Mouse (Mus musculus) embryo, embryonic 11.5 days (tissue): Measurements from ENCODE around the gene Son.
A peak's percentile ranks its signal among the peaks of the same experiment; 100 is the strongest.

Experiments
- DNase-seq: peaks from one replicate; pipeline ENCODE4 v3.0.0-alpha.2; 2012; ENCODE audit warnings: low read depth, low spot score

Son gene

GRCm38 (mm10) chr16:91688023-91688618 is 40.8 kb downstream of the Son start:
- DNase-seq = no peak

DNA sequence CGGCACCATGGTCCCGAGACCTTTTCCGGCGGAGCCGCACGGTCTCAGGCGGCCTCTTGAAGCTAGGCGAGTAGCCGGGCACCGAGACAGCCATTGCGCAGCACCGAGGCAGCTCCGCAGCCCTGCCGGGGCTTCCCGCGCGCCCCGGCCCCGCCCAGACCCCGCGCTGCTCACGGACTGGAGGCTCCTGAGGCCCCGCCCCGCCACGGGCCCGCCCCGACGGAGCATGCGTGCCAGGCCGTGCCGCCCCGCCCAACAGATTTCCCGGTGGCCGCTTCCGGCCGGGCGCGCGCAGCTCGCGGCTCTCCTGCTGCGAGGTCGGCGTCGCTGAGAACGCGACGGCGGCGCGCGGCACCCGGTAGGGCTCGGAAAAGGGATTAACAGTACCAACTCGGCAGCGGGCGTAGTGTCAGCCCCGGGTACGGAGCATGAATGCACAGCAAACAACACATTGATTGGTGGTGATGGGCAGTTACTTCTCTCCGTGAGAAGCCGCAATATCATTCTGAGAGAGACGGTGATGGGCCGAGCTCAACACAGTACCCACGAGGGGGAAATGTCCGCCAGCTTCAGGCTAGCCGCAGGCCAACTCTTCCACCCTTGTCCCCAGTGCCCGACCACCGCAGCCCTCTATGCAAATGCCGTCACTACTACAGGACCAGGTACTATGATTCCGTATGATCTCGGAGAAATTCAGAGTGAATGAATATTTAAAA is 41.5 kb downstream of the Son start, which contains the start of gene Donson:
Gene Donson, minus strand, starts transcription at position 152 of the 716 bp plus-strand sequence.
- DNase-seq = peak; percentile 85

DNA sequence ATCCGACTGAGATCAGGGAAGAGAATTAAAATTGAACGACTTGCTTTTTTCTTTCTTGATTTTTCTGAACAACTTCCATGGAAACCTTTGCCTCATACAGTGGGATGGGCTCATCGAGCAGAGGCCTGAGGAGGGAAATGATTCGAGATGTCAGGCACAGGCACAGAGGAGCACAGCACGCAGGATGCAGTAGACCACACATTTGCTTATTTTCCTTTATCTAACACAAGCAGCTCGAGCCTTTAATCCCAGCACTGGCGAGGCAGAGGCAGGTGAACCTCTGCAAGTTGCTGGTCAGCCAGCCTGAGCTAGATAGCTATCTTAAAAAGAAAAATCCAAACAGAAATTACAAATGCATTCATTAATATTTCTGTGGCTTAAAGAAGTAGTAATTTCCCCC is 42.5 kb downstream of the Son start:
- no peak for DNase-seq

GRCm38 (mm10) chr16:91694455-91695084 is 47.3 kb downstream of the Son start:
- DNase-seq = peak; percentile 63

DNA sequence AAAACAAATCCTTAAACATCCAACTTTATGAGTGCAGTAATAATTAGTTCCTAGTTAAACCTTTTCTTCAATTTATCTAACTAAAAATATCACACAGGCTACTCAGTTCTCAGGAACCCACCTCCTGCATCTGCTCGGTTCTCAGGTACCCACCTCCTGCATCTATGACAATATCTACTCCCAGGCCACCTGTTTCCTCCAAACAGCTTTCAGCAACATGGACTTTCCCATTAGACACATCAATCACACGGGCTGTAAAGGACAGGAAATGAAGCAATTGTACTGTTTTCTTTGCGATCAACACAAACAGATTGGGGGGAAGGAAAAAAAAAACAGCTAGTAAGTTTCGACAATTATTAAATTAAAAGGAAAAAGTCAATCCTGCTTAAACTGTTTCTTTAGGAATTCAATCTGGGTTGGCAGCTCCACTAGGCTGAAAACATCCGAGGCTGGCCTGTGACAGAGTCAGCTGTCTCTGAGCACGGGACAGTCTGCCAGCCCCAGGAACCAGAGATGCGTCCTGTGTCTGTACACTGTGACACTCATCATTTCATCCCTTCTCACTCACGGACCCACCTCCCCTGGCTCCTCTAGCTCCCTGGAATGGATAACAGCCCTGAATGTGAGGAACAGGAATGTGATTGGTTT is 47.9 kb downstream of the Son start:
- DNase-seq = no peak

- no peak for DNase-seq
Measured at GRCm38 (mm10) chr16:91698995-91699394, 51.7 kb downstream of the Son start.

GRCm38 (mm10) chr16:91701908-91702307 is 54.6 kb downstream of the Son start:
- DNase-seq = no peak

GRCm38 (mm10) chr16:91702771-91703188 is 55.5 kb downstream of the Son start:
- DNase-seq = no peak

- DNase-seq = no peak
Measured at GRCm38 (mm10) chr16:91704603-91705340, 57.5 kb downstream of the Son start.

DNA sequence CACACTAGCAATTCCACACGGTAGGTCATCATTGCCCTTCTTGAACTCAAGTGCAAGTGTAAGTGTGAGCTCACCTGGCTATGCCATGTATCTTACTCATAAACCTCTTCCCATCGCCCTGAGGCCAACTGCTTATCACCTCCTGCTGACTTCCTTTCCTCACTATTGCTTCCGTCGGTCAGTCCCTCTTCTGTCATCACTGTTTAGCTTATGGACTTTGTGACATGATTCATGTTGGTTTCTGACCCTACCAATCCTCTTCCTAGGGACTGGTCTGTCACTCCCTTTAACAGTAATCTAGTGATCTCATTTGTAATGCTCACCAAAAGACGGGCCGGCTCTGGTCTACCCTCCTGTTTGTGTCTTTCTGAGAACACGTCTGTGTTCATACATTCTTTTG is 62.9 kb downstream of the Son start:
- no peak for DNase-seq

- DNase-seq = no peak
Measured at GRCm38 (mm10) chr16:91716927-91717349, 69.6 kb downstream of the Son start.

- DNase-seq = no peak
Measured at GRCm38 (mm10) chr16:91717399-91717798, 70.1 kb downstream of the Son start.

DNA sequence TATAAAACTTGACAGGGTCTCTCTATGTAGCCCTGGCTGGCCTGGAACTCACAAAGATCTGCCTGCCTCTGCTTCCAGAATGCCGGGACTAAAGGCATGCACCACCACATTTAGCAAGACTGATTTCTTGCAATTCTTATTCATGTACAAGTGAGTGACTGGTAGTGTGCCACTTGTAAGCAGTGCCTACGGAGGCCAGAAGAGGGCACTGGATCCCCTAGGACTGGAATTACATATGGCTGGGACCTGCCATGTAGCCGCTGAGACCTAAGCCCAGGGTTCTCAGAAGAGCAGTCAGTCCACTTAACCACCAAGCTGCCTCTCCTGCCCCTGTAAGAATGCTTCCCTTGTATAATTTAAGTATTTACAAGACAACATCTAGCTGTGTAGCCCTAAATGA is 76.9 kb downstream of the Son start:
- no peak for DNase-seq

DNA sequence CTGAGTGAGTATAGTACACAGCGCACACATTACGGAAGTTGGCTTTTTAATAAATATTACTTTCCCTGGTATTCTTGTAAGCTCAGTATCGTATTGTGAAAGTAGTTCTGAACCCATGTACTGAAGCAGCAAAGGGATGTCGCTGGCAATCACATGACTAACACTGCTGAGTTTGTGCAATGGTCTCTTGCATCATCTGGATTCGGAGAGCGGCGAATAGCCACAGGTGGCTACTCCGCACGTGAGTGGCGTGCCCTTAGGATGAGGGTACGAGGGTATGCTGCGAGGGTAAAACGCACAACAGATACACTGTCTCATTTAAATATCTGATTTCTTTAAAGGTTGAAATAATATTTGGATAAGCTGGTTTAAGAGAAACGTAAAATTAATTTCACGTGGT is 80.1 kb downstream of the Son start:
- no peak for DNase-seq

DNA sequence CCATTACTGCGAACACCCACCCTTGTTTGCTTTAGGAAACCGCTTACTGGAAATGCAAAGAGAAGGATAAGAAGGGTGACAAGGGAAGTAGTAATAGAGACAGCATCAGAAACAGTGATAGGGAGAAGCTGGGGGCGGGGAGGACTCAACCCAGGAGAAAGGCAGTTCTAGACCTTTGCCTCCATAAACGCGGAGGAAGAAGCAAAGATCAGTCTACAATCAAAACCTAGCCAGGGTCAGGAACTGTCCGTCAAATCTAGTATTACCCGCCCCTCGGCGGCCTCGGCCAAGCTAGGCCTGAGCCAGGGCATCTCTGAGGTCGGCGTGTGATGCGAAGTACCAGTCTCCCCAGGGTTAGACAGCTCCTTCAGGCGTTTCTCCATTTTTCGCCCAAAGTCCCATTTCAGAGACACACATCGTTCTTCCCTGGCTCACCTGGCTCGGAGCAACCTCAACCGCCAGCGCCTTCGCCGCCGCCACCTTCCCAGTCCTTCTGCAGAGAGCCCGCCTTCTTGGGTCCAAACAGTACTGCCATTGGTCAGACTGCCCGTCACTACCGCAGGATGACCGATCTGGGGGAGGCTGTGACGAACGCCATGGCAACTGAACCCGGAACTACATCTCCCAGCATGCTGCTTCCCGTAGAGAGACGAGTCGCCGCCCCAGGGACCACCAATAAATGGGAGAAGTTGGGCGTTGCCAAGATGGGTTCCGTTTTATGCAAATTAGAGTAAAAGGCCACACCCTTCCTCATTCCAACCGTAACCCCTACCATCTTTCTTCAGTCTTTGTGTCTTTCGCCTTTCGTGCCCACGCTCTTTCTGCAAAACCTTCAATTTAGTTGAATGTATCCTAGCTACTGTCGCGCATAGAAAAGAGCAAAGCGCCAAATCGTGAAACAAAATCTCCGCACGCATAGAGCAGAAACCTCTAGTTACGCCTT is 81.1 kb downstream of the Son start, which contains the start of gene Cryzl1:
Gene Cryzl1, minus strand, starts transcription at position 853 of the 943 bp plus-strand sequence.
- DNase-seq = peak; percentile 95
